Mouse (Mus musculus) limb, embryonic 10.5 days (tissue): ENCODE measurements at regions not wholly inside any gene's neighbourhood (a gene's known extent, or its start where the extent isn't known, plus 50 kb on each side); places are given as distances from the start of the nearest gene placed in this dataset.
A peak's percentile ranks its signal among the peaks of the same experiment; 100 is the strongest.

Source experiments
- DNase-seq: peaks from one replicate; pipeline ENCODE4 v3.0.0-alpha.2; 2017; ENCODE audit warnings: low spot score
- H3K27ac ChIP-seq: fragments of 300-500 bp; sonication (generic); 2 replicates; pipeline ENCODE4 v1.5.1; 2016; ENCODE audit warnings: mild to moderate bottlenecking
- H3K27me3 ChIP-seq: fragments of 300-500 bp; sonication (generic); 2 replicates; pipeline ENCODE4 v1.6.1; 2016; ENCODE audit warnings: low read depth, mild to moderate bottlenecking; ENCODE audit not compliant: poor library complexity, severe bottlenecking
- H3K36me3 ChIP-seq: fragments of 300-500 bp; sonication (generic); 2 replicates; pipeline ENCODE4 v1.6.1; 2016; ENCODE audit warnings: mild to moderate bottlenecking, moderate library complexity
- H3K4me1 ChIP-seq: fragments of 300-500 bp; sonication (generic); 2 replicates; pipeline ENCODE4 v1.6.1; 2016
- H3K4me3 ChIP-seq: fragments of 300-500 bp; sonication (generic); 2 replicates; pipeline ENCODE4 v1.5.1; 2016; ENCODE audit warnings: mild to moderate bottlenecking, moderate library complexity
- H3K9me3 ChIP-seq: fragments of 300-500 bp; sonication (generic); replicated peaks from 2 replicates; pipeline ENCODE4 v1.6.1; 2016; ENCODE audit warnings: mild to moderate bottlenecking
- WGBS: fragments of 180-500 bp; shearing (Covaris S2); methylation state at CpG from one replicate; pipeline ENCODE4 v1.1.7; 2016; 5-methylcytosine and 5-hydroxymethylcytosine counted together

- H3K9me3 ChIP-seq = no peaks in the 10 kb centered on the region
- H3K4me1 ChIP-seq = peaks cover 10% of the 10 kb centered on the region
- H3K4me3 ChIP-seq = no peak overlapping the region
- H3K36me3 ChIP-seq = no peaks in the 10 kb centered on the region
- no peak overlapping the region for H3K27ac ChIP-seq
- 21% methylated on average over 4 of the region's 4 CpGs for WGBS
- no peak for DNase-seq
- no peaks in the 10 kb centered on the region for H3K27me3 ChIP-seq
Measured at GRCm38 (mm10) chr3:38009168-38009567, 284.9 kb upstream of the Gm5148 start.

GRCm38 (mm10) chr3:38008321-38008720 is 284.0 kb upstream of the Gm5148 start:
- WGBS = 71% methylated on average over 7 of the region's 7 CpGs
- H3K4me1 ChIP-seq = peaks cover 10% of the 10 kb centered on the region

DNA sequence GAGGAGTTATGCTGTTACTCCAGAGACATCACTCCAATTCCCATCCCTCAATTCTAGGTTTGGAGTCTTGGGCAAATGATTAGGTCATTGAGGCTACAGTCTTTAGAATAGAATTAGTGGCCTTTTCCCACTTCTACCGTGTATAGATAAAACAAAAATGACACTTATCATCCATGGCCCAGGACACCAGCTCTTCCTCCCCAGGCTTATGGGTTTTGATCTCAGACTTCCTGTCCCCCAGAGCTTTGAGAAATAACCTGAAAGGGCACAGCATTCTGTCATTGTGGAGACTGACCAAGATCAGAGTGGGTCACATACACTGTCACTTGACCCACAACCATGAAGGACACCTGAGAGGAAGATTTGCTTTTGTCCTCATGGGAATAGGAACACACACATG is 283.3 kb upstream of the Gm5148 start:
- Histone ChIP-seq H3K27ac (no peak overlapping the region), H3K9me3 (no peaks in the 10 kb centered on the region), H3K36me3 (no peaks in the 10 kb centered on the region), H3K4me3 (no peak overlapping the region), H3K27me3 (no peaks in the 10 kb centered on the region), H3K4me1 (peaks cover 10% of the 10 kb centered on the region)
- WGBS = 95% methylated on average over 1 of the region's 1 CpGs
- no peak for DNase-seq

More at GRCm38 (mm10) chr3:38008321-38008720, 284.0 kb upstream of the Gm5148 start:
- Histone ChIP-seq H3K36me3 (no peaks in the 10 kb centered on the region), H3K27me3 (no peaks in the 10 kb centered on the region), H3K9me3 (no peaks in the 10 kb centered on the region), H3K27ac (no peak overlapping the region), H3K4me3 (no peak overlapping the region)
- DNase-seq = no peak

DNA sequence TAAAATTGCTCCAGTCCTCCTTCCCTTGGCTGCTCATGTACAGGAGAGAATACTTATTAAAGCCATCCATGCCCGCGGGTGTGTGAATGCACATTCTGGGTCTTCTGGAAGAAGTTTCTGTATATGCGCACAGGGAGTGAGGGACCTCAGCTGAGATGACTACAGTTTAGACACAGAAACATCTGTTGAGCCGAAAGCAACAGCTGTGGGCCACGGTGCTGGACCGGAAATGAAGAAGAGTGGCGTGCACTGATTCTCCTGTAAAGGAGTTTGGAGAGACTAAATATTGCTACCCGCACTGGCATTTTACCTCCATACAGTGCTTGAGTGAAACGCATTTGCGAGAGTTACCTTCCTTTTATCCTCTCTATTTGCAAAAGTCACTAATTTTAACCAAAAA is 278.0 kb upstream of the Gm5148 start:
- H3K9me3 ChIP-seq = no peaks in the 10 kb centered on the region
- WGBS = 94% methylated on average over 10 of the region's 10 CpGs
- no peak for DNase-seq

GRCm38 (mm10) chr3:37999779-38000178 is 275.5 kb upstream of the Gm5148 start:
- no peak overlapping the region for H3K4me3 ChIP-seq
- DNase-seq = no peak
- no peaks in the 10 kb centered on the region for H3K9me3 ChIP-seq
- H3K36me3 ChIP-seq = no peaks in the 10 kb centered on the region
- peaks cover 6% of the 10 kb centered on the region; the same call in 1 of the 2 replicates for H3K4me1 ChIP-seq
- 0 out of 2 replicates have a peak overlapping the region, but pooled peaks have one; percentile 32 for H3K27ac ChIP-seq
- 97% methylated on average over 1 of the region's 1 CpGs for WGBS
- H3K27me3 ChIP-seq = no peaks in the 10 kb centered on the region

More for the DNA sequence above, 278.0 kb upstream of the Gm5148 start:
- no peak overlapping the region for H3K27ac ChIP-seq
- H3K4me3 ChIP-seq = no peak overlapping the region
- no peaks in the 10 kb centered on the region for H3K36me3 ChIP-seq
- H3K27me3 ChIP-seq = no peaks in the 10 kb centered on the region
- H3K4me1 ChIP-seq = no peaks in the 10 kb centered on the region

GRCm38 (mm10) chr3:37997998-37998397 is 273.7 kb upstream of the Gm5148 start:
- H3K4me3 ChIP-seq = no peak overlapping the region
- no peak overlapping the region for H3K27ac ChIP-seq
- WGBS = 94% methylated on average over 3 of the region's 3 CpGs
- no peaks in the 10 kb centered on the region for H3K36me3 ChIP-seq
- no peaks in the 10 kb centered on the region for H3K27me3 ChIP-seq
- no peak for DNase-seq
- peaks cover 11% of the 10 kb centered on the region for H3K4me1 ChIP-seq
- no peaks in the 10 kb centered on the region for H3K9me3 ChIP-seq

- no peaks in the 10 kb centered on the region for H3K36me3 ChIP-seq
- no peak overlapping the region for H3K27ac ChIP-seq
- WGBS = 94% methylated on average over 6 of the region's 6 CpGs
- peaks cover 42% of the 10 kb centered on the region for H3K4me1 ChIP-seq
- peaks cover 7% of the 10 kb centered on the region; the same call in 1 of the 2 replicates for H3K27me3 ChIP-seq
- DNase-seq = no peak
- H3K9me3 ChIP-seq = no peaks in the 10 kb centered on the region
- H3K4me3 ChIP-seq = no peak overlapping the region
Measured at GRCm38 (mm10) chr3:37989992-37990391, 265.7 kb upstream of the Gm5148 start.

GRCm38 (mm10) chr3:37987775-37988505 is 263.6 kb upstream of the Gm5148 start:
- Histone ChIP-seq H3K27me3 (peaks cover 7% of the 10 kb centered on the region; the same call in 1 of the 2 replicates), H3K9me3 (no peaks in the 10 kb centered on the region), H3K4me3 (peak overlapping the region; percentile 22), H3K36me3 (no peaks in the 10 kb centered on the region), H3K4me1 (peaks cover 42% of the 10 kb centered on the region), H3K27ac (peak overlapping the region; percentile 66)
- WGBS = 38% methylated on average over 20 of the region's 20 CpGs
- no peak for DNase-seq

GRCm38 (mm10) chr3:37987007-37987774 is 262.9 kb upstream of the Gm5148 start:
- H3K4me3 ChIP-seq = peak overlapping the region; percentile 22
- no peak for DNase-seq
- peaks cover 7% of the 10 kb centered on the region; the same call in 1 of the 2 replicates for H3K27me3 ChIP-seq
- 36% methylated on average over 14 of the region's 14 CpGs for WGBS
- no peaks in the 10 kb centered on the region for H3K36me3 ChIP-seq
- peak overlapping the region; percentile 66 for H3K27ac ChIP-seq
- H3K9me3 ChIP-seq = no peaks in the 10 kb centered on the region
- H3K4me1 ChIP-seq = peaks cover 39% of the 10 kb centered on the region

DNA sequence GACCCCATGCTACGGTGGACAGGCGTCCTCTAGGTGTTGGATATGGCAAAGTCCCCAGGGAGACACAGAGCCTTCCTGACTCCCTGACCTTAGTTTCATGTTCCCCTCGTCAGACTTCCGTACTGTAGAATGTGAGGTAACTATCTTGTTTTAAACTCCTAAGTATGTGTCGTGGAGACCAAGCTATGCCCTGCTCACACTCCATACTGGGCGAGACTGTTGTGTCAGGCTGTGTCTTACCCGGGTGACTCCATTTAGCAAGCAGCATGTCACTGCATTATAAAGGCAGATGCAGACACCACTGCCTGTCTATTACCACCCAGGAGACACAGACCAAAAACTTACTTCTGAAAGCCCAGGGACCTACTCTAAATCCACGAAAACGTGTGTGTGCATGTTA is 260.4 kb upstream of the Gm5148 start:
- Histone ChIP-seq H3K4me3 (no peak overlapping the region), H3K4me1 (peaks cover 42% of the 10 kb centered on the region), H3K27me3 (peaks cover 7% of the 10 kb centered on the region; the same call in 1 of the 2 replicates), H3K36me3 (no peaks in the 10 kb centered on the region), H3K27ac (no peak overlapping the region), H3K9me3 (no peaks in the 10 kb centered on the region)
- WGBS = 86% methylated on average over 9 of the region's 9 CpGs
- no peak for DNase-seq

GRCm38 (mm10) chr3:37981481-37982180 is 257.3 kb upstream of the Gm5148 start:
- WGBS = 78% methylated on average over 7 of the region's 7 CpGs

GRCm38 (mm10) chr3:37979871-37980270 is 255.6 kb upstream of the Gm5148 start:
- Histone ChIP-seq H3K9me3 (no peaks in the 10 kb centered on the region), H3K4me1 (peaks cover 46% of the 10 kb centered on the region), H3K27ac (no peak overlapping the region), H3K36me3 (no peaks in the 10 kb centered on the region), H3K4me3 (no peak overlapping the region), H3K27me3 (no peaks in the 10 kb centered on the region)
- DNase-seq = no peak
- WGBS = 57% methylated on average over 5 of the region's 5 CpGs

More at GRCm38 (mm10) chr3:37981481-37982180, 257.3 kb upstream of the Gm5148 start:
- Histone ChIP-seq H3K27ac (no peak overlapping the region; the same call in 1 of the 2 replicates), H3K4me1 (peaks cover 45% of the 10 kb centered on the region), H3K27me3 (no peaks in the 10 kb centered on the region), H3K4me3 (no peak overlapping the region), H3K9me3 (no peaks in the 10 kb centered on the region), H3K36me3 (no peaks in the 10 kb centered on the region)
- no peak for DNase-seq
